Mouse (Mus musculus) neural tube, embryonic 12.5 days (tissue): ENCODE measurements at regions not wholly inside any gene's neighbourhood (a gene's known extent, or its start where the extent isn't known, plus 50 kb on each side); places are given as distances from the start of the nearest gene placed in this dataset.

Source experiments
- ATAC-seq: fragments of 200-750 bp; cut with Nextera tagmentation; 2 replicates; pipeline ENCODE4 v1.8.0; 2017; ENCODE audit warnings: low read depth, mild to moderate bottlenecking, moderate TSS enrichment, moderate library complexity; ENCODE audit not compliant: low FRiP score
- H3K27ac ChIP-seq: fragments of 300-500 bp; sonication (generic); 2 replicates; pipeline ENCODE4 v1.5.1; 2016
- H3K27me3 ChIP-seq: fragments of 300-500 bp; sonication (generic); replicated peaks from 2 replicates; pipeline ENCODE4 v1.6.1; 2016; ENCODE audit warnings: mild to moderate bottlenecking
- H3K36me3 ChIP-seq: fragments of 300-500 bp; sonication (generic); 2 replicates; pipeline ENCODE4 v1.6.1; 2016; ENCODE audit warnings: mild to moderate bottlenecking
- H3K4me1 ChIP-seq: fragments of 300-500 bp; sonication (generic); 2 replicates; pipeline ENCODE4 v1.6.1; 2016
- H3K4me2 ChIP-seq: fragments of 300-500 bp; sonication (generic); replicated peaks from 2 replicates; pipeline ENCODE4 v1.6.1; 2016; ENCODE audit warnings: mild to moderate bottlenecking
- H3K4me3 ChIP-seq: fragments of 300-500 bp; sonication (generic); 2 replicates; pipeline ENCODE4 v1.5.1; 2016
- H3K9ac ChIP-seq: fragments of 300-500 bp; sonication (generic); 2 replicates; pipeline ENCODE4 v1.6.1; 2016; ENCODE audit warnings: mild to moderate bottlenecking
- H3K9me3 ChIP-seq: fragments of 300-500 bp; sonication (generic); 2 replicates; pipeline ENCODE4 v1.6.1; 2016; ENCODE audit warnings: mild to moderate bottlenecking
- WGBS: fragments of 180-500 bp; shearing (Covaris S2); methylation state at CpG from one replicate; pipeline ENCODE4 v1.1.7; 2016; 5-methylcytosine and 5-hydroxymethylcytosine counted together

- 94% methylated on average over 1 of the region's 1 CpGs for WGBS
- Histone ChIP-seq H3K4me3 (no peak overlapping the region), H3K36me3 (no peaks in the 10 kb centered on the region), H3K4me2 (no peak overlapping the region), H3K9ac (no peak overlapping the region), H3K9me3 (no peaks in the 10 kb centered on the region), H3K4me1 (no peaks in the 10 kb centered on the region), H3K27me3 (no peaks in the 10 kb centered on the region), H3K27ac (no peak overlapping the region)
- ATAC-seq: no peak
These were observed 684.9 kb upstream of the Adgrl4 start for GRCm38 (mm10) chr3:150752787-150753186.

DNA sequence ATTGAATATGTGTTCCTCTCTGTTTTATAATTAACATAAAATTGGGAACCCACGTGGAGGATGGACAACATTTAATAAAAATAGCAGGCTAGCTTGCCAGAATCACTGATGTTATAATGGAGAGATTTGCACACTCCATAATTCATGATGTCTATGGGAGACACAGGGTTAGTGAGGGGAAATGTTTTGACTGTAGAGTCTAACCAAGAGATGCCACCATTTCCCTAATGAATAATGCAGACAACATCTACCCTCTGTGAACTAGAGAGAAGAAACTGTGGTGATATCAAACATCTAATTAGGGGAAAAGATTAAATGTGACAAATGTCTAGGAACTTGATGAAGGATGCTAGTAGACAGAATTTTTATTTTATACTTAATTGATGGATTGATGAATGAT, 677.8 kb upstream of the Adgrl4 start:
- Histone ChIP-seq H3K9me3 (no peaks in the 10 kb centered on the region), H3K27ac (no peak overlapping the region), H3K4me2 (no peak overlapping the region), H3K9ac (no peak overlapping the region), H3K27me3 (no peaks in the 10 kb centered on the region), H3K4me1 (no peaks in the 10 kb centered on the region), H3K36me3 (no peaks in the 10 kb centered on the region), H3K4me3 (no peak overlapping the region)
- ATAC-seq: no peak
- 65% methylated on average over 1 of the region's 1 CpGs for WGBS

DNA sequence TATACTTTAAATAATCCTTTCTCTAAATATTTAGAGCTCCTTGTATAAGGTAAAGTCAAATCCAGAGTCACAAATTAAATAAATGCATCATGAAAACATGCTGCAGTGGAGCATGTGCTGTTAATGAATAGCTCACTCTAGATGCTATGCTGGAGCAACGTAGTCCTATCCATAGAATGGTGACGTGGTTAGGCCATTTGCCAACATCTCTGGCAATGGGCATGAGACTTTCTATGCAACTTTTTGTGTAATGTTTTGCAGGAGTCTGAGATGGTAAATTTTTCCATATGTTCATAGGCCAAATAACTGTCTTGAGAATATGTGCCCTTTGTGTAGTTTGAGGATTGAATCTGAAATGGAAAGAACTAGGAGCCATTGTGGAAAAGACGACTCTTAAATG, 653.1 kb upstream of the Adgrl4 start:
- no peak overlapping the region for H3K27ac ChIP-seq
- no peaks in the 10 kb centered on the region for H3K9me3 ChIP-seq
- 84% methylated on average over 3 of the region's 3 CpGs for WGBS
- H3K4me3 ChIP-seq: no peak overlapping the region
- H3K4me1 ChIP-seq: no peaks in the 10 kb centered on the region
- no peak overlapping the region for H3K9ac ChIP-seq
- no peaks in the 10 kb centered on the region for H3K27me3 ChIP-seq
- no peaks in the 10 kb centered on the region for H3K36me3 ChIP-seq
- ATAC-seq: no peak
- no peak overlapping the region for H3K4me2 ChIP-seq

- Histone ChIP-seq H3K9me3 (no peaks in the 10 kb centered on the region), H3K4me3 (no peak overlapping the region), H3K27me3 (no peaks in the 10 kb centered on the region), H3K36me3 (no peaks in the 10 kb centered on the region), H3K4me2 (no peak overlapping the region), H3K4me1 (no peaks in the 10 kb centered on the region), H3K27ac (no peak overlapping the region), H3K9ac (no peak overlapping the region)
- ATAC-seq: no peak
These were observed 619.9 kb upstream of the Adgrl4 start for GRCm38 (mm10) chr3:150817807-150818206.

GRCm38 (mm10) chr3:150819369-150819768, 618.3 kb upstream of the Adgrl4 start:
- H3K27ac ChIP-seq: no peak overlapping the region
- H3K9ac ChIP-seq: no peak overlapping the region
- H3K27me3 ChIP-seq: no peaks in the 10 kb centered on the region
- no peaks in the 10 kb centered on the region for H3K9me3 ChIP-seq
- H3K4me3 ChIP-seq: no peak overlapping the region
- H3K4me1 ChIP-seq: no peaks in the 10 kb centered on the region
- ATAC-seq: no peak
- H3K36me3 ChIP-seq: no peaks in the 10 kb centered on the region
- no peak overlapping the region for H3K4me2 ChIP-seq
- 97% methylated on average over 4 of the region's 4 CpGs for WGBS

DNA sequence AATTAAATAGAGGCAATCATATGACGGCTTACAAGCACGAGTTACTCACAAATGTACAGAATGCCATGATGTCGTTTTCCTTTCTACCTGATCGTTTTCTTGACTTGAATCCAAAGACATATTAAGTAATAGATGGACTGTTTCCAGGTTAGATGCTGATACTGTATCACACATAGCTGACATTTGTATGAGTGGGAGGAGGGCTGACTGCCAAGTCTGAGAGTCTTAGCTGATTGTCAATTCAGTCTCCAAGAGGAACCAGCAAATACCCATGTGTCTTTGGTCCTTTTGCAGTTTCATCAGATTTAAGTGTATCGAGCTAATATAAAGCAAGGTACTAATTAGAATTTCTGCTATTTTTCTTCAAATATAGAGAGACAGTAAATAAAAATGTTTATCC, 617.6 kb upstream of the Adgrl4 start:
- ATAC-seq: no peak
- H3K27me3 ChIP-seq: no peaks in the 10 kb centered on the region
- WGBS: 91% methylated on average over 5 of the region's 5 CpGs
- H3K4me2 ChIP-seq: no peak overlapping the region
- H3K9me3 ChIP-seq: no peaks in the 10 kb centered on the region
- H3K27ac ChIP-seq: no peak overlapping the region
- no peak overlapping the region for H3K9ac ChIP-seq
- no peak overlapping the region for H3K4me3 ChIP-seq
- H3K36me3 ChIP-seq: no peaks in the 10 kb centered on the region
- H3K4me1 ChIP-seq: no peaks in the 10 kb centered on the region

GRCm38 (mm10) chr3:150846029-150846428, 591.7 kb upstream of the Adgrl4 start:
- ATAC-seq: no peak
- WGBS: 90% methylated on average over 2 of the region's 2 CpGs
- Histone ChIP-seq H3K4me2 (no peak overlapping the region), H3K4me1 (no peaks in the 10 kb centered on the region), H3K9me3 (no peaks in the 10 kb centered on the region), H3K36me3 (no peaks in the 10 kb centered on the region), H3K4me3 (no peak overlapping the region), H3K27ac (no peak overlapping the region), H3K9ac (no peak overlapping the region), H3K27me3 (no peaks in the 10 kb centered on the region)

- H3K4me1 ChIP-seq: no peaks in the 10 kb centered on the region
- H3K27ac ChIP-seq: no peak overlapping the region
- H3K27me3 ChIP-seq: no peaks in the 10 kb centered on the region
- no peaks in the 10 kb centered on the region for H3K36me3 ChIP-seq
- ATAC-seq: no peak
- WGBS: 9% methylated on average over 4 of the region's 4 CpGs
- H3K9me3 ChIP-seq: no peaks in the 10 kb centered on the region
- H3K9ac ChIP-seq: no peak overlapping the region
- no peak overlapping the region for H3K4me3 ChIP-seq
- no peak overlapping the region for H3K4me2 ChIP-seq
These were observed 585.6 kb upstream of the Adgrl4 start for GRCm38 (mm10) chr3:150852107-150852506.

GRCm38 (mm10) chr3:150896668-150897067, 541.0 kb upstream of the Adgrl4 start:
- Histone ChIP-seq H3K27me3 (no peaks in the 10 kb centered on the region), H3K27ac (no peak overlapping the region), H3K9me3 (no peaks in the 10 kb centered on the region), H3K9ac (no peak overlapping the region), H3K4me1 (no peaks in the 10 kb centered on the region), H3K4me3 (no peak overlapping the region), H3K36me3 (no peaks in the 10 kb centered on the region), H3K4me2 (no peak overlapping the region)
- WGBS: 84% methylated on average over 2 of the region's 2 CpGs
- no peak for ATAC-seq

- 85% methylated on average over 2 of the region's 2 CpGs for WGBS
- no peaks in the 10 kb centered on the region for H3K4me1 ChIP-seq
These were observed 527.6 kb upstream of the Adgrl4 start for GRCm38 (mm10) chr3:150910091-150910490.

DNA sequence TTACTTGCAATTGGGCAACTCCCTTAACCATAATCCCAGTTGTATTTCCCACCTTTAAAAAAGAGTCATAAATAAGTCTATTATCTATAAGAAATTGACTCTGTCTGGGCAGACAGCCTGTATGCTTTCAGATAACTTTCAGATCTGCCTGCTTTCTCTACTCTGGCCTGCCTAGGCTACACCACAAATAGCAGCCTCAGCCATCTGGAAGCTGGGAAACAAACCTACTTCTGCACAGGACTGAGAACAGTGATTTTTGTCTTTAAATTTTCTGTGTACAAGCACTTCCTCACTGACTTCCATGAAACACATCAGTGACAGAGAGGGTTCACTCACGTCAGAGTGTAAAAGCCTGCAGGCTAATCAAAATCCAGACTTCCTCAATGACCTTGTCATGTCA, 482.8 kb upstream of the Adgrl4 start:
- no peak for ATAC-seq
- Histone ChIP-seq H3K27ac (no peak overlapping the region), H3K4me3 (no peak overlapping the region), H3K36me3 (no peaks in the 10 kb centered on the region), H3K9ac (no peak overlapping the region), H3K4me1 (no peaks in the 10 kb centered on the region), H3K4me2 (no peak overlapping the region), H3K9me3 (no peaks in the 10 kb centered on the region), H3K27me3 (no peaks in the 10 kb centered on the region)
- WGBS: 74% methylated on average over 1 of the region's 1 CpGs

More at GRCm38 (mm10) chr3:150910091-150910490, 527.6 kb upstream of the Adgrl4 start:
- Histone ChIP-seq H3K36me3 (no peaks in the 10 kb centered on the region), H3K9me3 (no peaks in the 10 kb centered on the region), H3K27ac (no peak overlapping the region), H3K9ac (no peak overlapping the region), H3K27me3 (no peaks in the 10 kb centered on the region), H3K4me2 (no peak overlapping the region), H3K4me3 (no peak overlapping the region)
- ATAC-seq: no peak

DNA sequence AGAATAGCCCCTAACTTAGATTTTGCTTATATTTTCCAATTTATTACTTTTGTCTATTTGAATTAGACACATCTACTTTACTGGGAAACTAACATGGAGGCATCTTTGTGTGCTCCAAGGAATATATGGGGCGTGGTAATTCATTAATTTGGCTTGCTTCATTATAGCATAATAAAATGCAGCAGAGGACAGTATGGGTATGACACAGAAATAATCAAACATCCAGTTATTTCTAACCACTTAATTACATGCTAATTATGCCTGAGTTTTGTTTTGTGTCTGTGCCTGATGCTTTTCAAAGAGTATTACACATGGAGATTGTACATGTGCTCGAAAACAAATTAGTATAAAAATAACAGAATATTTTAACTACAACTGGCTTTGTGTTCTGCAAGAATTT, 438.0 kb upstream of the Adgrl4 start:
- H3K4me1 ChIP-seq: no peaks in the 10 kb centered on the region; the same call in 1 of the 2 replicates
- no peak overlapping the region for H3K4me3 ChIP-seq
- WGBS: 73% methylated on average over 2 of the region's 2 CpGs
- no peak for ATAC-seq
- H3K27ac ChIP-seq: no peak overlapping the region
- H3K27me3 ChIP-seq: no peaks in the 10 kb centered on the region
- H3K36me3 ChIP-seq: no peaks in the 10 kb centered on the region
- H3K9ac ChIP-seq: no peak overlapping the region
- H3K9me3 ChIP-seq: no peaks in the 10 kb centered on the region
- no peak overlapping the region for H3K4me2 ChIP-seq

DNA sequence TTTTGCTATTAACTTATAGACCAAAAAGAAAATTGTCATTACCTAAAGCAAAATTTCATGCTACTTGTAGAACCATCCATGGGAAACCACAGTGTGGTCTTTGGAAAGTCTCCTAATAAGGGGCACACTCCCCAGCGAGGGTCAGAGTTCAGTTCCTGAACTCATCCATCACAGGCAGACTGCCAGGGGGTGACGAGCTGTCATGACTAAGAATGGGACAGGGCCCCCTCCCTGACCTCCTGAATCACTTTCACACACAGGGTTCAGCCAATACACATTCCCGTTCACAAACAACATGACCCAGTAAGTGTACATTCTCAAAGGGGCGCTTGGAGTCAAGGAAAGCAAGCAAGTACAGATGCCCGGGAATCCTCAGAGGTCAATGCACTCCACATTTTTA, 437.5 kb upstream of the Adgrl4 start:
- Histone ChIP-seq H3K4me1 (no peaks in the 10 kb centered on the region; the same call in 1 of the 2 replicates), H3K9me3 (no peaks in the 10 kb centered on the region), H3K27ac (no peak overlapping the region), H3K9ac (no peak overlapping the region), H3K4me2 (no peak overlapping the region), H3K4me3 (no peak overlapping the region), H3K27me3 (no peaks in the 10 kb centered on the region), H3K36me3 (no peaks in the 10 kb centered on the region)
- ATAC-seq: peak; percentile 53; the same call in 1 of the 2 replicates
- 8% methylated on average over 5 of the region's 5 CpGs for WGBS
